Mouse (Mus musculus) hindbrain, embryonic 11.5 days (tissue): ENCODE data around the gene Cacnb1. TPM values are rescaled to one million over a fixed set of nuclear protein-coding genes. Genes with fewer than 3 reads are reported as not detected.

Experiments used
- ATAC-seq: fragments of 200-750 bp; cut with Nextera tagmentation; 2 replicates; pipeline ENCODE4 v1.8.0; 2017; ENCODE audit warnings: mild to moderate bottlenecking, moderate TSS enrichment, moderate library complexity; ENCODE audit not compliant: low FRiP score
- DNase-seq: peaks from one replicate; pipeline ENCODE4 v3.0.0-alpha.2; 2015; ENCODE audit warnings: low spot score
- H3K27ac ChIP-seq: fragments of 300-500 bp; sonication (generic); 2 replicates; pipeline ENCODE4 v1.5.1; 2014; ENCODE audit warnings: mild to moderate bottlenecking, low read depth, low read length
- H3K27me3 ChIP-seq: fragments of 300-500 bp; sonication (generic); 2 replicates; pipeline ENCODE4 v1.6.1; 2014; ENCODE audit warnings: mild to moderate bottlenecking, low read length, moderate library complexity, mixed read lengths; ENCODE audit not compliant: control insufficient read depth, insufficient read depth
- H3K36me3 ChIP-seq: fragments of 300-500 bp; sonication (generic); 2 replicates; pipeline ENCODE4 v1.6.1; 2014; ENCODE audit warnings: mild to moderate bottlenecking, low read length, moderate library complexity, mixed read lengths; ENCODE audit not compliant: control insufficient read depth, insufficient read depth
- H3K4me1 ChIP-seq: fragments of 300-500 bp; sonication (generic); replicated peaks from 2 replicates; pipeline ENCODE4 v1.6.1; 2014; ENCODE audit warnings: low read length, mixed read lengths; ENCODE audit not compliant: control insufficient read depth, insufficient read depth
- H3K4me2 ChIP-seq: fragments of 300-500 bp; sonication (generic); replicated peaks from 2 replicates; pipeline ENCODE4 v1.6.1; 2014; ENCODE audit warnings: mild to moderate bottlenecking, low read depth, low read length
- H3K4me3 ChIP-seq: fragments of 300-500 bp; sonication (generic); 2 replicates; pipeline ENCODE4 v1.5.1; 2014; ENCODE audit warnings: low read depth, low read length
- H3K9ac ChIP-seq: fragments of 300-500 bp; sonication (generic); 2 replicates; pipeline ENCODE4 v1.6.1; 2014; ENCODE audit warnings: low read depth, low read length
- H3K9me3 ChIP-seq: fragments of 300-500 bp; sonication (generic); 2 replicates; pipeline ENCODE4 v1.6.1; 2016; ENCODE audit warnings: low read length; ENCODE audit not compliant: control insufficient read depth
- WGBS: fragments of 180-500 bp; shearing (Covaris S2); extraction: QIAGEN DNeasy Blood & Tissue Kit; methylation state at CpG from one replicate; pipeline ENCODE4 v1.1.7; 2014; 5-methylcytosine and 5-hydroxymethylcytosine counted together
- polyA plus RNA-seq: library from polyadenylated mRNA; unstranded; fragments of >200 nt; fragmentation: Nextera tagmentation; extraction: Ambion mirVana; gene quantifications from 2 replicates; pipeline ENCODE4 v1.2.1, GENCODE M21; 2014

Cacnb1 gene
- polyA plus RNA-seq, 1 experiment from 2014 or later: 18.3 TPM

DNA sequence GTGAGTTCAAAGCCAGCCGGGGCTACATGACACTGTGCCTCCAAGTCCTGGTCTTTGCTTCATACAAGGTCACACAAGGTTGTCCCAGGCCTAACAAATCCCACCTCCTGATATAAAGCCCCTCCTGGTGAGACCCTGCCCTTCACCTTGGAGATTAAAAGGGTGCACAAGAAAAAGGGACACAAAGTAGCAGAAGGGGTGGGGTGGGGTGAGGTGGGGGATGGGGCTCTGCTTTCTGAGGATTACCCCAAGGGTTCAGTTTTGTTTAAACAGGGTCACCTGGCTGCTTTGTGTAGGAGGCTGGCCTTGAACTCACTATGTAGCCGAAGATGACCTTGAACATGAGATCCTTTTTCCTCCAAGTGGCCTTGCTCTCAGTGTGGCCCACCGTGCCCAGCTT lies 39.3 kb downstream of the Cacnb1 start:
- Histone ChIP-seq H3K27me3 (peaks cover 27% of the 10 kb centered on the region), H3K4me1 (peaks cover 2% of the 10 kb centered on the region; the same call in 1 of the 2 replicates), H3K9me3 (no peaks in the 10 kb centered on the region), H3K9ac (no peak overlapping the region), H3K27ac (no peak overlapping the region), H3K4me2 (no peak overlapping the region), H3K4me3 (no peak overlapping the region), H3K36me3 (no peaks in the 10 kb centered on the region)
- ATAC-seq (no peak), DNase-seq (no peak)
- WGBS: 89% methylated on average over 3 of the region's 3 CpGs

DNA sequence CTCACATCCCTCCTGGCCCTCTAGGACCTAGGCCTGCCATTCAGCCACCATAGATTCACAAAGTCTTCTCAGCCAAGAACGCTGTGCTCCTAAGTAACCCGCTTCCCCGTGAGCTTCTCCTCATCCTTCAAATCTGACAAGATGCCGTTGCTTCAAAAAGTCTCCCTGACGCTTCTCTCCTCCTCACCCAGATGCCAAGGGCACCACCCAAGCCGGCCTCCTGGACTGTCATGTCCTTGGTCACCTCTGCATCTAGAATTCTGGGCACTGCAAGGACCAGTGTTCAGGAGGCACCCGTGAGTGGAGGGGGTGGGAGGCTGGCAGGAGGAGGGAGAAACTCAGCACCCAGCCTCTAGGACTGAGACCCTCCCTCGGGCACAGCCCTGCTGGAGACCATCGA lies 40.1 kb downstream of the Cacnb1 start:
- no peak overlapping the region for H3K4me2 ChIP-seq
- no peak overlapping the region for H3K27ac ChIP-seq
- peaks cover 2% of the 10 kb centered on the region; the same call in 1 of the 2 replicates for H3K4me1 ChIP-seq
- DNase-seq (no peak), ATAC-seq (no peak)
- H3K9ac ChIP-seq: no peak overlapping the region
- no peaks in the 10 kb centered on the region for H3K36me3 ChIP-seq
- no peaks in the 10 kb centered on the region for H3K9me3 ChIP-seq
- H3K27me3 ChIP-seq: peaks cover 27% of the 10 kb centered on the region
- no peak overlapping the region for H3K4me3 ChIP-seq
- WGBS: 90% methylated on average over 9 of the region's 9 CpGs

DNA sequence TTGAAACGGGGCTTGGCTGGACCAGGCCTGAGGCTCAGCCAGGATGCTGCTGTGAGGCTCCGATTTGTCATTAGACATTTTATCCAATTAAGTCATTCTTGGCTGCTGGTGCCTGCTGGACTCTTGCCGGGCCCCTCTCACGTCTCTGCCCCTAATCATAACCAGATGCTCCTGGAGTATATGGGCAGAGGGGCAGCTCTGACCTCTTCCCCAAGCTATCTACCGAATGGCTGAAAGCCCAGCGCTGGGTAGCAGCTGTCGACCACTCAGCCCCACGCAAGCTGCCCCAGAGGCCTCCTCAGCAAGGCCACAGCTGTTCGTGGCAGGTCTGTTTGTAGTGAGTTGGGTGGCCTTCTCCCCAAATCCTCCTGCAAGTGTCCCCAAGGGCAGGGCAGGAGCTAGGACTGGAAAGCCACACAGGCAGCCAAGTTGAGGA lies 42.3 kb downstream of the Cacnb1 start:
- Histone ChIP-seq H3K4me2 (no peak overlapping the region), H3K27me3 (peaks cover 9% of the 10 kb centered on the region), H3K27ac (no peak overlapping the region), H3K9me3 (no peaks in the 10 kb centered on the region), H3K4me3 (no peak overlapping the region), H3K9ac (no peak overlapping the region), H3K36me3 (no peaks in the 10 kb centered on the region), H3K4me1 (no peaks in the 10 kb centered on the region; the same call in 1 of the 2 replicates)
- 55% methylated on average over 9 of the region's 9 CpGs for WGBS
- DNase-seq (no peak), ATAC-seq (no peak)

DNA sequence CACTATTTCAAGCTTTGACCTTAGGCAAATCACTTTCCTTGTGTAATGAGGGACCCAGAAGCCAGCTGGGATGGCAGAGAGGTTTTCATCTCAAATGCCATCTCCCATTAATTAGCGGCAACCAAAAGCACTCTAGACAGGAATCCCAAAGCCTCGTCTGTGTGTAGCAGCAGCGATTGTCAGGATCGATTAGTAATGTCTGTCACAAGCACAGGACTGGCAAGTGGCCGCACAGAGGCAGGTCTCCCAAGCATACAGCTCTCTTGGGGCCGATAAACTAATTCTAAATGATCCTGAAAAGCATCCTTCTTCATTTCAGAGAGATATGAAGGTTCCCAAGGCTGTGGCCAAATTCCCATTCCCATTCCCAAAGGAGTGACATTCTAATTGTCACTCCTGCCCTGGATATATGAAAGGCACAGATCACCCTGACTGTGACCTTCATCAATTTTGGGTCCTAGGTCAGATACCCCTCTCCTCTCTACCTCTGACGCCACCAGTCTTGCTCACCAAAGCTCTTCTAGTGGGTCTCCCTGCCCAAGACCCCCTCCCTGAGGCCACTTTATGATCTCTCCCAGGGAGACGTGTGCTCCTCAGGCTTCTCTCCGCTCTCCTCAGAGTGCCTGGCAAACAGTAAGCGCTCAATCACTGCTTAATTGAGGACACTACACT lies 42.9 kb downstream of the Cacnb1 start:
- ATAC-seq (no peak), DNase-seq (no peak)
- H3K27me3 ChIP-seq: peaks cover 4% of the 10 kb centered on the region; the same call in 1 of the 2 replicates
- H3K4me2 ChIP-seq: no peak overlapping the region
- no peak overlapping the region for H3K4me3 ChIP-seq
- no peak overlapping the region for H3K27ac ChIP-seq
- H3K9me3 ChIP-seq: no peaks in the 10 kb centered on the region
- WGBS: 71% methylated on average over 10 of the region's 10 CpGs
- no peaks in the 10 kb centered on the region; the same call in 1 of the 2 replicates for H3K4me1 ChIP-seq
- H3K36me3 ChIP-seq: no peaks in the 10 kb centered on the region
- H3K9ac ChIP-seq: no peak overlapping the region

DNA sequence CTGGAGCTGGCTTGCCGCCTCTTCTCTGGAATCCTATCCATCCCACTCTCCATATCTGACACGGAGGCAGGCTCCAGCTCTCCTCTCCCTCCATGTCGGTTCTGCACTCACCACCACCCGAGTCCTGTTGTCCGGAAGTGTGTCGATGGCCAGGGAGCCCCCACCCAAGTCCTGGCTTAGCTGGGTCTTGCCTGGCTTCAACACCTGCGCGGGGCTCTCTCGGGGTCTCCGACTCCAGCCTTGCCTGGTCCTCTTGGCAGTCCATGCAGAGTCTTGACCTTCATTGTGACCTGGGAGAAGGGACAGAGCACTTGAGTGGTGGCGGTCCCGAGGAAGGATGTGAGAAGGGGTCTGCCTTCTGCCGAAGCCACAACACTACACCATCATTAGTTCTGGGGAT lies 44.4 kb downstream of the Cacnb1 start:
- 91% methylated on average over 13 of the region's 13 CpGs for WGBS
- H3K9me3 ChIP-seq: no peaks in the 10 kb centered on the region
- no peaks in the 10 kb centered on the region; the same call in 1 of the 2 replicates for H3K4me1 ChIP-seq
- no peaks in the 10 kb centered on the region for H3K27me3 ChIP-seq
- H3K9ac ChIP-seq: no peak overlapping the region
- H3K27ac ChIP-seq: no peak overlapping the region
- H3K4me3 ChIP-seq: no peak overlapping the region
- ATAC-seq: no peak
- H3K36me3 ChIP-seq: no peaks in the 10 kb centered on the region
- DNase-seq: no peak
- no peak overlapping the region for H3K4me2 ChIP-seq

DNA sequence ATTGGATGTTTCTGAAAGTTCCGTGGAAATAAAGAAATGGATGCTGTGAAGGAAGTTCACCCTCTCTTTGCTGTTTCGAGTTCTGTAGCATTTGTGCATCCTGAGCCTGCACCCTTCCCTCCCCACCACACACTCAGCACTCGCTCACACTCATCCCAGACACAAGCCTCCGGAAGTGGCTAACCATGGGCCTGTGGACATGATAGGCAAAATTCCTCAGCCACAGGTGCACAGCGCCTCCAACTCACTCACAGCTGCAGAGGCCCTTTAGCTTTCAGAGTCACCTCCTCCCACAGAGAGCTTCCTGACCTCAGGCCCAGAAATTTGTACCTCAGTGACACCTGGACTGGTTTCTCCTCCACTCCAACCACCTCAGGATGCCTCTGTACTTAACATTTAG lies 45.0 kb downstream of the Cacnb1 start:
- H3K4me2 ChIP-seq: no peak overlapping the region
- no peak overlapping the region for H3K27ac ChIP-seq
- H3K9me3 ChIP-seq: no peaks in the 10 kb centered on the region
- H3K4me1 ChIP-seq: no peaks in the 10 kb centered on the region; the same call in 1 of the 2 replicates
- H3K4me3 ChIP-seq: no peak overlapping the region
- H3K9ac ChIP-seq: no peak overlapping the region
- no peaks in the 10 kb centered on the region for H3K27me3 ChIP-seq
- no peaks in the 10 kb centered on the region for H3K36me3 ChIP-seq
- WGBS: 76% methylated on average over 5 of the region's 5 CpGs
- no peak for DNase-seq
- no peak for ATAC-seq

DNA sequence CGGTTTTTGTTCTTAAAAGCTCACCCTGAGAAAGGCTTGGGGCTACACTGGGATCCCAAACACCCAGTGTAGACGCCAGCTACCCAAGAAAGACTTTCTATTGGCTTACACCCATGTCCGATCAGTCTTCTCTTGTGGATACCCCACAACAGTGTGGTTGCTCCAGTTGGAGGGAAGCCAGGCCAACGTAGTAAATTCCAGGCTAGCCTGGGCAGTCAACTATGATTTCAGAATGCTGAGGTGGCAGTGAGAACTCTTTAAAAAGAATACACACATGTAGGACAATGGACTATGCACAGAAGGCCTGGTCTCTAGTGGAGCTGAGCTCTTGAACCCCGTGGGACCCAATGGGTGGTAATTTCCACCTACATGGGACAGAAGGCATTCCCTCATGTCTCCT lies 48.1 kb downstream of the Cacnb1 start:
- H3K9ac ChIP-seq: no peak overlapping the region
- H3K4me2 ChIP-seq: no peak overlapping the region
- no peak overlapping the region for H3K4me3 ChIP-seq
- no peaks in the 10 kb centered on the region for H3K9me3 ChIP-seq
- no peak overlapping the region for H3K27ac ChIP-seq
- H3K27me3 ChIP-seq: no peaks in the 10 kb centered on the region
- DNase-seq (no peak), ATAC-seq (no peak)
- no peaks in the 10 kb centered on the region for H3K36me3 ChIP-seq
- WGBS: 84% methylated on average over 5 of the region's 5 CpGs
- H3K4me1 ChIP-seq: no peaks in the 10 kb centered on the region

DNA sequence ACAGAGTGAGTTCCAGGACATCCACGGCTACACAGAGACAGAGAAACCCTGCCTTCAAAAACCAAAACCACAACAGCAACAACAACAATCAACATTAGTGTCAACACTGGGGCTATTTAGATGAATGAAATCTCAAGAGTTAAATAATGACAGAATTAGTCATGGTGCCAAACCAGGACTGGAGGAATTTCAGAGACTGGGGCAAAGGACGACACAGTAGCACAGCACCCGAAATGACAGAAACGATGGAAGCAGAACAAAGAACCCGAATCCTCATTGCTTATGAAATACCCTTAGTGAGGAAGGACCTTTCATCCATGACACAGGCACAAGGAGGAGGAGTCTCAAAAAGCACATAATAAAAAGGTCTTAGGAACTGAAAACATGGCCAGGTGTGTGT lies 48.7 kb downstream of the Cacnb1 start:
- no peaks in the 10 kb centered on the region for H3K9me3 ChIP-seq
- no peak overlapping the region for H3K27ac ChIP-seq
- no peak overlapping the region for H3K9ac ChIP-seq
- H3K4me3 ChIP-seq: no peak overlapping the region
- H3K27me3 ChIP-seq: no peaks in the 10 kb centered on the region
- WGBS: 88% methylated on average over 5 of the region's 5 CpGs
- DNase-seq: no peak
- ATAC-seq: no peak
- no peak overlapping the region for H3K4me2 ChIP-seq
- H3K4me1 ChIP-seq: no peaks in the 10 kb centered on the region
- no peaks in the 10 kb centered on the region for H3K36me3 ChIP-seq

DNA sequence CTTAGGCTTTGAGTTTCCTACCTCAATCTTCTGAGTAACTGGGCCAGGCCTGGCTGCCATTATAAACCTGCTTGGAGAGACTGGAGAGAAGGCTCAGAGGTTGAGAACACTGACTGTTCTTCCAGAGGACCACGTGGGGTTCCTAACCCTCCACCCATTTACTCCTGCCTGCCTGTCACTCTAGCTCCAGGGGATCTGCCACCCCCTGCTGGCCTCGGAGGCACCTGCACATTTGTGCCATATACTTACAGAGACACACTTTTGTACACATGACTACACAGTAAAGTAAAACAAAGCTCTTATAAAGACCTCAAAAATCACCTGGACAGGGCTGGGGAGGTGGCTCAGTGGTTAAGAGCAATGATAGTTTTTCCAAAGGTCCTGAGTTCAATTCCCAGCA lies 50.4 kb downstream of the Cacnb1 start:
- Histone ChIP-seq H3K9me3 (no peaks in the 10 kb centered on the region), H3K27me3 (no peaks in the 10 kb centered on the region), H3K27ac (no peak overlapping the region), H3K36me3 (no peaks in the 10 kb centered on the region), H3K4me2 (no peak overlapping the region), H3K4me1 (no peaks in the 10 kb centered on the region), H3K4me3 (no peak overlapping the region), H3K9ac (no peak overlapping the region)
- DNase-seq: no peak
- no peak for ATAC-seq
- WGBS: 72% methylated on average over 2 of the region's 2 CpGs
